Mouse (Mus musculus): ENCODE data around the gene Fam168a. TPM values are rescaled to one million over a fixed set of nuclear protein-coding genes. Genes with fewer than 3 reads are reported as not detected.

Fam168a gene
- polyA plus RNA-seq, 1 experiment from 2014 or later, result 32.6 TPM

- ATAC-seq (replicated peaks; ENCODE audit: insufficient number of reproducible peaks, low FRiP score, low TSS enrichment, low read depth) (no peak), DNase-seq (ENCODE audit: low spot score) (no peak)
- 85% methylated on average over 2 of the region's 2 CpGs for WGBS
- H3K27me3 ChIP-seq (ENCODE audit: control insufficient read depth, insufficient read depth, low read length), result no peaks in the 10 kb centered on the region
- no peaks in the 10 kb centered on the region for H3K9me3 ChIP-seq (replicated peaks; ENCODE audit: control insufficient read depth, low read length)
- no peak overlapping the region for H3K9ac ChIP-seq (replicated peaks; ENCODE audit: low read length)
- no peak overlapping the region for H3K4me3 ChIP-seq (ENCODE audit: low read depth, low read length)
- H3K4me1 ChIP-seq (ENCODE audit: control insufficient read depth, insufficient read depth, low read length), result no peaks in the 10 kb centered on the region
- no peak overlapping the region for H3K4me2 ChIP-seq (ENCODE audit: low read depth, low read length)
- H3K36me3 ChIP-seq (replicated peaks; ENCODE audit: control insufficient read depth, insufficient read depth, low read depth, low read length), result no peaks in the 10 kb centered on the region; the same call in 1 of the 2 replicates
- H3K27ac ChIP-seq (replicated peaks; ENCODE audit: low read depth, low read length), result no peak overlapping the region
Observed at GRCm38 (mm10) chr7:100770669-100771341, 64.4 kb downstream of the Fam168a start.

GRCm38 (mm10) chr7:100774189-100774588 lies 67.8 kb downstream of the Fam168a start:
- H3K27me3 ChIP-seq (ENCODE audit: control insufficient read depth, insufficient read depth, low read length), result no peaks in the 10 kb centered on the region
- no peak overlapping the region for H3K27ac ChIP-seq (replicated peaks; ENCODE audit: low read depth, low read length)
- WGBS, result 90% methylated on average over 1 of the region's 1 CpGs
- no peaks in the 10 kb centered on the region for H3K9me3 ChIP-seq (replicated peaks; ENCODE audit: control insufficient read depth, low read length)
- H3K4me1 ChIP-seq (ENCODE audit: control insufficient read depth, insufficient read depth, low read length), result no peaks in the 10 kb centered on the region
- no peak overlapping the region for H3K9ac ChIP-seq (replicated peaks; ENCODE audit: low read length)
- H3K36me3 ChIP-seq (replicated peaks; ENCODE audit: control insufficient read depth, insufficient read depth, low read depth, low read length), result no peaks in the 10 kb centered on the region; the same call in 1 of the 2 replicates
- DNase-seq (ENCODE audit: low spot score) (no peak), ATAC-seq (replicated peaks; ENCODE audit: insufficient number of reproducible peaks, low FRiP score, low TSS enrichment, low read depth) (no peak)
- H3K4me3 ChIP-seq (ENCODE audit: low read depth, low read length), result no peak overlapping the region
- H3K4me2 ChIP-seq (ENCODE audit: low read depth, low read length), result no peak overlapping the region

- no peaks in the 10 kb centered on the region for H3K36me3 ChIP-seq (replicated peaks; ENCODE audit: control insufficient read depth, insufficient read depth, low read depth, low read length)
- 84% methylated on average over 1 of the region's 1 CpGs for WGBS
Observed at GRCm38 (mm10) chr7:100775810-100776209, 69.4 kb downstream of the Fam168a start.

GRCm38 (mm10) chr7:100780192-100780591 lies 73.8 kb downstream of the Fam168a start:
- DNase-seq (ENCODE audit: low spot score), result no peak
- no peak for ATAC-seq (replicated peaks; ENCODE audit: insufficient number of reproducible peaks, low FRiP score, low TSS enrichment, low read depth)
- H3K4me1 ChIP-seq (ENCODE audit: control insufficient read depth, insufficient read depth, low read length), result no peaks in the 10 kb centered on the region
- no peak overlapping the region for H3K27ac ChIP-seq (replicated peaks; ENCODE audit: low read depth, low read length)
- no peaks in the 10 kb centered on the region for H3K9me3 ChIP-seq (replicated peaks; ENCODE audit: control insufficient read depth, low read length)
- H3K4me2 ChIP-seq (ENCODE audit: low read depth, low read length), result no peak overlapping the region
- H3K36me3 ChIP-seq (replicated peaks; ENCODE audit: control insufficient read depth, insufficient read depth, low read depth, low read length), result no peaks in the 10 kb centered on the region
- H3K4me3 ChIP-seq (ENCODE audit: low read depth, low read length), result no peak overlapping the region
- 86% methylated on average over 7 of the region's 7 CpGs for WGBS
- H3K27me3 ChIP-seq (ENCODE audit: control insufficient read depth, insufficient read depth, low read length), result no peaks in the 10 kb centered on the region
- H3K9ac ChIP-seq (replicated peaks; ENCODE audit: low read length), result no peak overlapping the region

More at GRCm38 (mm10) chr7:100775810-100776209, 69.4 kb downstream of the Fam168a start:
- DNase-seq (ENCODE audit: low spot score) (no peak), ATAC-seq (replicated peaks; ENCODE audit: insufficient number of reproducible peaks, low FRiP score, low TSS enrichment, low read depth) (no peak)
- no peaks in the 10 kb centered on the region for H3K27me3 ChIP-seq (ENCODE audit: control insufficient read depth, insufficient read depth, low read length)
- H3K9ac ChIP-seq (replicated peaks; ENCODE audit: low read length), result no peak overlapping the region
- no peaks in the 10 kb centered on the region for H3K9me3 ChIP-seq (replicated peaks; ENCODE audit: control insufficient read depth, low read length)
- no peak overlapping the region for H3K27ac ChIP-seq (replicated peaks; ENCODE audit: low read depth, low read length)
- H3K4me1 ChIP-seq (ENCODE audit: control insufficient read depth, insufficient read depth, low read length), result no peaks in the 10 kb centered on the region
- H3K4me2 ChIP-seq (ENCODE audit: low read depth, low read length), result no peak overlapping the region
- H3K4me3 ChIP-seq (ENCODE audit: low read depth, low read length), result no peak overlapping the region

GRCm38 (mm10) chr7:100784650-100785049 lies 78.2 kb downstream of the Fam168a start:
- no peak overlapping the region for H3K4me3 ChIP-seq (ENCODE audit: low read depth, low read length)
- H3K36me3 ChIP-seq (replicated peaks; ENCODE audit: control insufficient read depth, insufficient read depth, low read depth, low read length), result no peaks in the 10 kb centered on the region
- ATAC-seq (replicated peaks; ENCODE audit: insufficient number of reproducible peaks, low FRiP score, low TSS enrichment, low read depth) (no peak), DNase-seq (ENCODE audit: low spot score) (peak; percentile 43)
- H3K9ac ChIP-seq (replicated peaks; ENCODE audit: low read length), result no peak overlapping the region
- no peaks in the 10 kb centered on the region for H3K27me3 ChIP-seq (ENCODE audit: control insufficient read depth, insufficient read depth, low read length)
- no peak overlapping the region for H3K4me2 ChIP-seq (ENCODE audit: low read depth, low read length)
- H3K4me1 ChIP-seq (ENCODE audit: control insufficient read depth, insufficient read depth, low read length), result no peaks in the 10 kb centered on the region
- no peaks in the 10 kb centered on the region for H3K9me3 ChIP-seq (replicated peaks; ENCODE audit: control insufficient read depth, low read length)
- WGBS, result 63% methylated on average over 2 of the region's 2 CpGs
- H3K27ac ChIP-seq (replicated peaks; ENCODE audit: low read depth, low read length), result no peak overlapping the region

- no peak overlapping the region for H3K27ac ChIP-seq (replicated peaks; ENCODE audit: low read depth, low read length)
- H3K4me1 ChIP-seq (ENCODE audit: control insufficient read depth, insufficient read depth, low read length), result no peaks in the 10 kb centered on the region
- no peaks in the 10 kb centered on the region for H3K27me3 ChIP-seq (ENCODE audit: control insufficient read depth, insufficient read depth, low read length)
- 77% methylated on average over 4 of the region's 4 CpGs for WGBS
- no peak overlapping the region for H3K4me2 ChIP-seq (ENCODE audit: low read depth, low read length)
- no peak overlapping the region for H3K9ac ChIP-seq (replicated peaks; ENCODE audit: low read length)
- H3K4me3 ChIP-seq (ENCODE audit: low read depth, low read length), result no peak overlapping the region
- no peak for ATAC-seq (replicated peaks; ENCODE audit: insufficient number of reproducible peaks, low FRiP score, low TSS enrichment, low read depth)
- no peak for DNase-seq (ENCODE audit: low spot score)
- H3K9me3 ChIP-seq (replicated peaks; ENCODE audit: control insufficient read depth, low read length), result no peaks in the 10 kb centered on the region
- no peaks in the 10 kb centered on the region for H3K36me3 ChIP-seq (replicated peaks; ENCODE audit: control insufficient read depth, insufficient read depth, low read depth, low read length)
Observed at GRCm38 (mm10) chr7:100785426-100785825, 79.0 kb downstream of the Fam168a start.

GRCm38 (mm10) chr7:100786078-100786477 lies 79.6 kb downstream of the Fam168a start:
- H3K4me3 ChIP-seq (ENCODE audit: low read depth, low read length), result no peak overlapping the region
- DNase-seq (ENCODE audit: low spot score) (no peak), ATAC-seq (replicated peaks; ENCODE audit: insufficient number of reproducible peaks, low FRiP score, low TSS enrichment, low read depth) (no peak)
- H3K27ac ChIP-seq (replicated peaks; ENCODE audit: low read depth, low read length), result no peak overlapping the region
- no peak overlapping the region for H3K9ac ChIP-seq (replicated peaks; ENCODE audit: low read length)
- no peaks in the 10 kb centered on the region for H3K4me1 ChIP-seq (ENCODE audit: control insufficient read depth, insufficient read depth, low read length)
- H3K9me3 ChIP-seq (replicated peaks; ENCODE audit: control insufficient read depth, low read length), result no peaks in the 10 kb centered on the region
- H3K36me3 ChIP-seq (replicated peaks; ENCODE audit: control insufficient read depth, insufficient read depth, low read depth, low read length), result no peaks in the 10 kb centered on the region
- 58% methylated on average over 1 of the region's 1 CpGs for WGBS
- H3K27me3 ChIP-seq (ENCODE audit: control insufficient read depth, insufficient read depth, low read length), result no peaks in the 10 kb centered on the region
- no peak overlapping the region for H3K4me2 ChIP-seq (ENCODE audit: low read depth, low read length)

GRCm38 (mm10) chr7:100788291-100788690 lies 81.9 kb downstream of the Fam168a start:
- Histone ChIP-seq H3K4me1 (ENCODE audit: control insufficient read depth, insufficient read depth, low read length) (no peaks in the 10 kb centered on the region), H3K27ac (replicated peaks; ENCODE audit: low read depth, low read length) (no peak overlapping the region), H3K4me2 (ENCODE audit: low read depth, low read length) (no peak overlapping the region), H3K4me3 (ENCODE audit: low read depth, low read length) (no peak overlapping the region), H3K9me3 (replicated peaks; ENCODE audit: control insufficient read depth, low read length) (no peaks in the 10 kb centered on the region), H3K27me3 (ENCODE audit: control insufficient read depth, insufficient read depth, low read length) (no peaks in the 10 kb centered on the region), H3K9ac (replicated peaks; ENCODE audit: low read length) (no peak overlapping the region), H3K36me3 (replicated peaks; ENCODE audit: control insufficient read depth, insufficient read depth, low read depth, low read length) (no peaks in the 10 kb centered on the region)
- ATAC-seq (replicated peaks; ENCODE audit: insufficient number of reproducible peaks, low FRiP score, low TSS enrichment, low read depth) (no peak), DNase-seq (ENCODE audit: low spot score) (no peak)
- WGBS, result 78% methylated on average over 1 of the region's 1 CpGs
